Mouse (Mus musculus) heart, embryonic 11.5 days (tissue): Measurements from ENCODE around the gene Rbms1. TPM values are rescaled to one million over a fixed set of nuclear protein-coding genes. Genes with fewer than 3 reads are reported as not detected.

Experiments used
- ATAC-seq: fragments of 200-750 bp; cut with Nextera tagmentation; replicated peaks from 2 replicates; pipeline ENCODE4 v1.8.0; 2017; ENCODE audit warnings: moderate library complexity; ENCODE audit not compliant: insufficient number of reproducible peaks, low FRiP score, low TSS enrichment
- H3K27ac ChIP-seq: fragments of 300-500 bp; sonication (generic); 2 replicates; pipeline ENCODE4 v1.5.1; 2014; ENCODE audit warnings: mild to moderate bottlenecking, low read depth, low read length
- H3K27me3 ChIP-seq: fragments of 300-500 bp; sonication (generic); 2 replicates; pipeline ENCODE4 v1.6.1; 2014; ENCODE audit warnings: mild to moderate bottlenecking, low read length, mixed read lengths; ENCODE audit not compliant: control insufficient read depth, insufficient read depth
- H3K36me3 ChIP-seq: fragments of 300-500 bp; sonication (generic); 2 replicates; pipeline ENCODE4 v1.6.1; 2014; ENCODE audit warnings: mild to moderate bottlenecking, low read length, moderate library complexity, mixed read lengths; ENCODE audit not compliant: control insufficient read depth, insufficient read depth
- H3K4me1 ChIP-seq: fragments of 300-500 bp; sonication (generic); 2 replicates; pipeline ENCODE4 v1.6.1; 2014; ENCODE audit warnings: low read length; ENCODE audit not compliant: control insufficient read depth, insufficient read depth
- H3K4me2 ChIP-seq: fragments of 300-500 bp; sonication (generic); 2 replicates; pipeline ENCODE4 v1.6.1; 2014; ENCODE audit warnings: mild to moderate bottlenecking, moderate library complexity
- H3K4me3 ChIP-seq: fragments of 300-500 bp; sonication (generic); 2 replicates; pipeline ENCODE4 v1.5.1; 2014; ENCODE audit warnings: low read depth, low read length
- H3K9ac ChIP-seq: fragments of 300-500 bp; sonication (generic); 2 replicates; pipeline ENCODE4 v1.6.1; 2014; ENCODE audit warnings: mild to moderate bottlenecking, low read depth, low read length, moderate library complexity
- H3K9me3 ChIP-seq: fragments of 300-500 bp; sonication (generic); replicated peaks from 2 replicates; pipeline ENCODE4 v1.6.1; 2016; ENCODE audit warnings: low read length; ENCODE audit not compliant: control insufficient read depth
- WGBS: fragments of 180-500 bp; shearing (Covaris S2); extraction: QIAGEN DNeasy Blood & Tissue Kit; methylation state at CpG from one replicate; pipeline ENCODE4 v1.1.7; 2014; ENCODE audit not compliant: insufficient replicate concordance; 5-methylcytosine and 5-hydroxymethylcytosine counted together
- polyA plus RNA-seq: library from polyadenylated mRNA; unstranded; fragments of >200 nt; fragmentation: Nextera tagmentation; extraction: Ambion mirVana; gene quantifications from 2 replicates; pipeline ENCODE4 v1.2.1, GENCODE M21; 2014

Rbms1 gene
- polyA plus RNA-seq, 1 experiment from 2014 or later: 121 TPM

- no peaks in the 10 kb centered on the region for H3K9me3 ChIP-seq
- peak; percentile 47; the same call in 1 of the 2 replicates for ATAC-seq
- no peaks in the 10 kb centered on the region for H3K27me3 ChIP-seq
- H3K27ac ChIP-seq: peak overlapping the region; percentile 77
- no peak overlapping the region for H3K9ac ChIP-seq
- no peak overlapping the region for H3K4me3 ChIP-seq
- no peaks in the 10 kb centered on the region; the same call in 1 of the 2 replicates for H3K36me3 ChIP-seq
- no peak overlapping the region for H3K4me2 ChIP-seq
- peaks cover 29% of the 10 kb centered on the region for H3K4me1 ChIP-seq
Observed at GRCm38 (mm10) chr2:60810617-60811016, 152.4 kb downstream of the Rbms1 start.

DNA sequence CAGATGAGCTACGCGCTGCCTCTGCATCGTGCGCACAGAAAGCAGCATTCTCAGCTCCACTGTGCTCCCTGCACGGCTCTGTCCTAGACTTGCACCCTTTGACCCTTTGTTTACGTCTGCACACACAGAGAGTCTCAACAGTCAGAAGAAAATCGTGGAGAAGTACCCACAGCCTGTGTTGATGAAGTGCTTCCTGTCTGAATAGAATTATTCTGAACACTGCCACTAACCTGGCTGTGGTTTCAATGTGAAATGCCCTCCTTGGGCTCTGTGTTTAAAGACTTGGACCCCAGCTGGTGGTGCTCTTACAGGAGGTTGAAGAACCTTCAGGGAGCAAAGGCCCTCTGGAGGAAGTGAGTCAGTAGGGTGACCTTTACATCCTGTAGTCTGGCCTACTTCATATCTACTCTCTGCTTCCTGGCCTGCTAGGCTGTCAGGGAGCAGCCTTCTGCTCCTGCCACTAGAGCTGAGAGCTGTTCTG, 153.5 kb downstream of the Rbms1 start:
- ATAC-seq: no peak
- 65% methylated on average over 7 of the region's 7 CpGs for WGBS
- Histone ChIP-seq H3K27me3 (no peaks in the 10 kb centered on the region), H3K4me1 (peaks cover 38% of the 10 kb centered on the region), H3K27ac (peak overlapping the region; percentile 68), H3K36me3 (peaks cover 2% of the 10 kb centered on the region; the same call in 1 of the 2 replicates), H3K9me3 (no peaks in the 10 kb centered on the region), H3K4me2 (no peak overlapping the region), H3K9ac (no peak overlapping the region), H3K4me3 (no peak overlapping the region)

- 76% methylated on average over 6 of the region's 6 CpGs for WGBS
- H3K9ac ChIP-seq: no peak overlapping the region
- ATAC-seq: no peak
- H3K4me1 ChIP-seq: peaks cover 38% of the 10 kb centered on the region
- H3K4me3 ChIP-seq: no peak overlapping the region
- H3K36me3 ChIP-seq: peaks cover 2% of the 10 kb centered on the region; the same call in 1 of the 2 replicates
- H3K27ac ChIP-seq: no peak overlapping the region; the same call in 1 of the 2 replicates
- no peaks in the 10 kb centered on the region for H3K9me3 ChIP-seq
- no peaks in the 10 kb centered on the region for H3K27me3 ChIP-seq
- H3K4me2 ChIP-seq: no peak overlapping the region
Observed at GRCm38 (mm10) chr2:60808822-60809221, 154.2 kb downstream of the Rbms1 start.

- Histone ChIP-seq H3K27me3 (no peaks in the 10 kb centered on the region), H3K4me1 (peaks cover 41% of the 10 kb centered on the region), H3K36me3 (peaks cover 2% of the 10 kb centered on the region; the same call in 1 of the 2 replicates), H3K4me3 (no peak overlapping the region), H3K4me2 (no peak overlapping the region), H3K9me3 (no peaks in the 10 kb centered on the region), H3K9ac (no peak overlapping the region), H3K27ac (0 out of 2 replicates have a peak overlapping the region, but pooled peaks have one; percentile 6)
- WGBS: 64% methylated on average over 11 of the region's 11 CpGs
- no peak for ATAC-seq
Observed at GRCm38 (mm10) chr2:60807341-60808195, 155.4 kb downstream of the Rbms1 start.

GRCm38 (mm10) chr2:60804763-60805162, 158.2 kb downstream of the Rbms1 start:
- no peaks in the 10 kb centered on the region for H3K27me3 ChIP-seq
- no peak overlapping the region for H3K4me2 ChIP-seq
- H3K9me3 ChIP-seq: no peaks in the 10 kb centered on the region
- WGBS: 71% methylated on average over 7 of the region's 7 CpGs
- H3K27ac ChIP-seq: no peak overlapping the region
- H3K4me1 ChIP-seq: peaks cover 46% of the 10 kb centered on the region
- no peak overlapping the region for H3K9ac ChIP-seq
- no peak for ATAC-seq
- H3K36me3 ChIP-seq: peaks cover 2% of the 10 kb centered on the region; the same call in 1 of the 2 replicates
- H3K4me3 ChIP-seq: no peak overlapping the region

DNA sequence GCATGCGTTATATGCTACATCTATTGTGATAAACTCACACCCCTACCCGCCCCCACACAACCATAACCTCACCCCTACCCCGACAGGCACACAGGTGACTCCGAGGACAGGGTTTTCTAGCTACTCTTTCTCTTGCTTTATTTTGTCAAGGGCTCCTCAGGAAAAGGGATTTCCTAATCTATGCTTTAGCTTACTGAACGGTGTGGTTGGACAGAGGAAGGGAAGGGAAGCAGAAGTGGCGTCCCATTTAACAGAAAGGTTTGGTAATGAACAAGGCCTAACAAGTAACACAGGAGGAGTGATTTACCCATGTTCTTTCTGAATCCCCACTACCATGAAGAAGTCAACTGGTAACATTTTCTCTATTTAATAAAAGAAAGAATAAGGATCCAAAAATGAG, 159.6 kb downstream of the Rbms1 start:
- H3K9me3 ChIP-seq: no peaks in the 10 kb centered on the region
- no peak overlapping the region for H3K27ac ChIP-seq
- H3K4me2 ChIP-seq: no peak overlapping the region
- WGBS: 85% methylated on average over 6 of the region's 6 CpGs
- no peak overlapping the region for H3K4me3 ChIP-seq
- H3K27me3 ChIP-seq: no peaks in the 10 kb centered on the region
- no peak for ATAC-seq
- peaks cover 34% of the 10 kb centered on the region for H3K4me1 ChIP-seq
- H3K9ac ChIP-seq: no peak overlapping the region
- peaks cover 2% of the 10 kb centered on the region; the same call in 1 of the 2 replicates for H3K36me3 ChIP-seq

- Histone ChIP-seq H3K27me3 (no peaks in the 10 kb centered on the region), H3K4me2 (no peak overlapping the region), H3K9ac (no peak overlapping the region), H3K4me1 (peaks cover 29% of the 10 kb centered on the region), H3K36me3 (peaks cover 2% of the 10 kb centered on the region; the same call in 1 of the 2 replicates), H3K4me3 (no peak overlapping the region), H3K27ac (no peak overlapping the region), H3K9me3 (no peaks in the 10 kb centered on the region)
- WGBS: 57% methylated on average over 8 of the region's 8 CpGs
- no peak for ATAC-seq
Observed at GRCm38 (mm10) chr2:60802828-60803227, 160.2 kb downstream of the Rbms1 start.

DNA sequence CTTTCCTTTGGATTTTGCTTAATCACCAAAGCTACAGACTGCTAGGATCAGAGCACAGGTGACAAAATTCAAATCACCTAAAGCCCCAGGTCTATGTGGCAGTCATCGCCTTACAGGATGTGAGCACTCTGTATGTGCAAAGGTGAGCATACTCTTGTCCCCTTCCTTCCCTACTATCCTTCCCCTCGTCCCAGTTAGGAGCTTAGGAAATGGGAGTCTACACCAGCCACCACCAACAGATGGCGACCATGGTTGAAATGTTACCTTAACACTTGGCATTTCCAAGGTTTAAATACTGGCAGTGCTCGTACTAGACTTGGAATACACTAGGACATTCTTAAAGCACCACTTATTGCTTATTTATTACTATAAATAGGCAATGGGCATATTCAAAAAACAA, 160.8 kb downstream of the Rbms1 start:
- H3K9me3 ChIP-seq: no peaks in the 10 kb centered on the region
- H3K4me2 ChIP-seq: no peak overlapping the region
- H3K9ac ChIP-seq: no peak overlapping the region
- peaks cover 2% of the 10 kb centered on the region; the same call in 1 of the 2 replicates for H3K36me3 ChIP-seq
- no peak overlapping the region for H3K27ac ChIP-seq
- no peak overlapping the region for H3K4me3 ChIP-seq
- H3K27me3 ChIP-seq: no peaks in the 10 kb centered on the region
- no peak for ATAC-seq
- peaks cover 24% of the 10 kb centered on the region for H3K4me1 ChIP-seq
- 28% methylated on average over 4 of the region's 4 CpGs for WGBS
